Mouse (Mus musculus): ENCODE measurements around the gene Thy1. TPM values are rescaled to one million over a fixed set of nuclear protein-coding genes. Genes with fewer than 3 reads are reported as not detected.
A peak's percentile ranks its signal among the peaks of the same experiment; 100 is the strongest.

Thy1 gene
- total RNA-seq, 4 experiments from 2014 or later: 838 to 6,022 (median 3,337) TPM

DNA sequence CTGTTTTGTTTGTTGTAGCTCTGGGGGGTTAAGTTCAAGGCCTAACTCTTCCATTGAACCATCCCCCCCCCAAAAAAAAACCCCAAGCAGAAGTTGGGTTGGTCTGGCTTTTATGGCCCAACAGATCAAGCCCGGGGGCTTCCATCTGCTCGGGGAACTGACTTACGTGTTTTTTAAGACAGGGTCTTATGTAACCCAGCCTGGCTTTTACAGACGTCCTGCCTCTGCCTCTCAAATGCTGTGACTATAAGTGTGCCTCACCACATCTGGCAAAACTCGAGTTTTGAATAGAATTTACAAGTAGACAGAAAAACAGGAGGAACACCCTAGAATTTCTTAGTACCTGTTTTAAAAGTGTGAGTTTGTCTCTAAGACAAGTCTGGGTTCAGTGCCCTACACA, 38.4 kb downstream of the Thy1 start:
- DNase-seq (ENCODE audit: low spot score in 2 of 2): no peak

DNA sequence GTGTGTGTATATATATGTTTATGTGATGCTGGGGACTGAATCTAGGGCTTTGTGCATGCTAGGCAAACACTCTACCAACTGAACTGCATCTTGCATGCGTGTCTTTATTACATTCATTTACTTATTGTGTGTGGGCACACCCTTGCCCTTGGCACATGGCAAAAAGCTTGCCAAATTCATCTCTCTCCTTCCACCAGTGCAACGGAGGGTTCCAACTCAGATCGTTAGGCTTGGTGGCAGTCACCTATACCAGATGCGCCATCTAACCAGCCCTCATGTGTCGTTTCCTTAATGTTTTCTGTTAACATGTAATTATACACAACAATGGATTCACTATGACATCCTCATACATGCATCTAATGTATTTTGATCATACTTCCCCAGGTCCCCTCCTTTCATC, 39.1 kb downstream of the Thy1 start:
- DNase-seq (ENCODE audit: low spot score in 2 of 2): no peak

DNA sequence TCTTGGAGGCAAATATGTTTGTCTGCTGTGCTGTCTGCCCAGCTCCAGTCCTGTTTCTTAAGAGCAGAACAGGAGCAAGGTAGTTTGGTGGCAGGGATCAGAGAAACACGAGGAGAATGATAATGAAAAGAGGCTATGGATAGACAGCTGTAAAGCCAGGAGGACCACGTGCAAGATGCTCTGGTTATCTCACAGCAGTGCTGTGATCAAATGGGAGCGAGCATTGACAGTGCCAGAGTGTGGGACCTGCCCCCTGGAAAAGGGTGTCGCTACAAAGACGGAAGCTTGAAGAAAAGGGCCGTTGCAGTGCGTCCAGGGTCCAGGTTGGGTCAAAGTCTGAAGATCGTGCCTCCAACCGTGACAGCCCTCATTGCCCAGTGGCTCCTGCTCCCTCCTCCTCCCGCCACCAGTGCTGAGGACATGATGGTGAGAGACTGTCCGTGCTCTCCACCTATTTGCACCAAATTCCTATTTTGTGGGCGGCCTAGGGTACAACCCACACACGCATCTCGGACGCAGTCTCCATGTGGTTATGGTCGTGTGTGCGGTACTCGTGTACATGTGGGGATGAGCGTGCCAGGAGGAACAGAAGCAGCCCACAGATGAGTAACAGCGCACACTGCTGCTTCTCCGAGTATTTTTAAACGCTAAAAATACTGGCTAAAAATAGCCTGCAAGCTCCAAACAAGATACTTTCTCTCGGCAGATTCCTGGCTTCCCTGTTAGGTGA, 40.4 kb downstream of the Thy1 start:
- DNase-seq (ENCODE audit: low spot score in 2 of 2): peak; percentile 77 to 82

DNA sequence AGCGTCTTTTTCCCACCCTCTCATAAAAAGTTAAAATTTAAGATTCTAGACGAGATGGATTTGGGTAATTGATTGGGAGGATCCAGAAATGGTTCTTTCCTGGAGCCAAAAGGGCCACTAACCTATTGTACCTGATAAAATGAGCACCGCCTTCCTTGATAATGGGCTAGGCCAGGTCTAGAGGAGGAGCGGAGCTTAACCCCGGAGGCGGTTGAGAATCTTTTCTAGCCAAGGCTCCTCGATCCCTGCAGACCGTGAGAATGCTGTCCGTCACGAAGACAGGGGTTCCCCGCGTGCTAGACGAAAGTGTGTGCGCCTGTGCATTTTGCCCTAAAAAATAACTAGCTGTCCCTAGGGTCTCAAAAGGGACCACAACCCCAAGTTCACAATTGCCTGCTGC, 41.1 kb downstream of the Thy1 start:
- DNase-seq (ENCODE audit: low spot score in 2 of 2): no peak

- peak; percentile 80 to 84 for DNase-seq (ENCODE audit: low spot score in 2 of 2)
These were observed 41.6 kb downstream of the Thy1 start for GRCm38 (mm10) chr9:44084659-44085229.

DNA sequence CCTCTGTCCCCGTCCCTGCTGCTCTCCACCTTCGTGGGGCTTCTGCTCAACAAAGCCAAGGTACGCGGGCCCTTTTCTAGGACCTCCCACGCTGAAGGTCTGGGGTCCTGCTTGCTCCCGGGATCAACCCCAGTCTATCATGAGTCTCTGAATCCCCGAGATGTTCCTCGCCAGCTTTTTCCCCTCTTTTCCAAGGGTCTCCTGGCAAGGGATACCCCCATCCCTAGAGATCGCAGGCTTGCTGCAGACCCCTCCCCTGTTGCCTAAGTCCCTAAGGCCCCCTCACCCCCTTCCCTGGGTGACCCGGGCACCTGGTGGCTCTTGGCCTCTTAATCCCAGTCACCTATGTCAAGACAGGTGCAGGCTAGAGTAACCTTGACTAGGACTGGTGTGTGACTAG, 42.1 kb downstream of the Thy1 start:
- DNase-seq (ENCODE audit: low spot score in 2 of 2): no peak

DNA sequence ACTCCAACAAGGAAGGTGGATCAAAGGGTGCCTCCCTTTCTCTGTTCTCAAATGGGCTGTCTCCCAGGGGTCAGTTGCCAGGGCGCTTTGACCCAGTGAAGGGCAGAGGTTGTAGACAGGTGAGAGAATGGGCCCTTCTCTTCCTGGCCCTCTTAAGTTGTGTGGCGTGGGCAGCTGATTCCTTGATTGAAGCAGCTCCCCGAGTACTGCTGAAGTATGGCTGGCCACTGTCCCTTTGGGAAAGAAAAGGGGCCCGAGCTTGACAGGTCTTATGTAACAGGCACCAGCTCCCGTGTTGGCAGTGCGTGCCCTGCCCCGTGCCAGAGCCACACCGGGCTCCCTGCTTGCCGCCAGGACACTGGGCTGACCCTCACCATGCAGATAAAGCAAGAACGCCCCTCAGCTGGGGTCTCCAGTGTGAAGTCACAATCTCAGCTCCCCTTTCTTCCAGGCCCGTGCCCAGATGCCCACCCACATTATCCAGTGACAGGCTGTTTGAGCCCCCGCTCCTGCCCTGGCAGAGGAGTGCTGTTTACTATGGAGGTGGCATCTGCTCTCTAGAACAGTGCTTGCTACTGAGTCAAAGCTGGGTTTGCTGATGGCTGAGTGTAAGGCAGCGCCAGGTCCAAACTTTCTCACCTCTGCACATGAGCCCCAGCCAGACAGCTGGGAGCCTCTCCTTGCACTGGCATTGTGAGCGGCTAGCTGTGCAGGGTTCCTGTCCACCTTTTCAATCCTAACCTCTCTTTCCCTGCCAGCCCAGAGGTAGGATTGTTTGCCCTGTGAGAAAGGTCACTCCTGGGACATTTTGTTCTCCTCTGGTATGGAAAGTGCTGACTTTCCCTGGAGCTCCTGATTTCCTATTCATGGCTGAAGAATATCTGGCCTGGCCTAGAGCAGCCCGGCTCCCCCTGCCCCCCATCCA, 42.8 kb downstream of the Thy1 start:
- DNase-seq (ENCODE audit: low spot score in 2 of 2): peak; percentile 72 to 82

DNA sequence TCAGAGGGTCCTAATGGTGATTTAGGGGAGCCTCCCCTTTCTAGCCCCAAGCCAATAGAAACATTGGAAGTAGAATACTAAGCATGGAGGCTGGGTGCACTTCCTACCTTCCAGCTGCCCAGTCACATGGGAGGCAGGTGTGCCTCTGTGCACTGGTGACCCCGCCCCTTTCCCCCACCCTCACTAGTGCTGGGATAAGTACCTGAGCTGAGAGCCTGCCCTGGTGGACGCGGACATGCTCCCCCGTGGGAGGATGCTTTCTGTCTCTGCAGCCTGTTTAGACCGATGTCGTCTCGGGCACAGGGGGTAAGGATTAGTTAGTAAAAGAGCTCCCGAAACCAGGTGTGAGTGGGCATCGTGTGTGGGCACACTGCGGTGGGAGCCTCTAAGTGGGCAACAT, 43.8 kb downstream of the Thy1 start:
- no peak for DNase-seq (ENCODE audit: low spot score in 2 of 2)

DNA sequence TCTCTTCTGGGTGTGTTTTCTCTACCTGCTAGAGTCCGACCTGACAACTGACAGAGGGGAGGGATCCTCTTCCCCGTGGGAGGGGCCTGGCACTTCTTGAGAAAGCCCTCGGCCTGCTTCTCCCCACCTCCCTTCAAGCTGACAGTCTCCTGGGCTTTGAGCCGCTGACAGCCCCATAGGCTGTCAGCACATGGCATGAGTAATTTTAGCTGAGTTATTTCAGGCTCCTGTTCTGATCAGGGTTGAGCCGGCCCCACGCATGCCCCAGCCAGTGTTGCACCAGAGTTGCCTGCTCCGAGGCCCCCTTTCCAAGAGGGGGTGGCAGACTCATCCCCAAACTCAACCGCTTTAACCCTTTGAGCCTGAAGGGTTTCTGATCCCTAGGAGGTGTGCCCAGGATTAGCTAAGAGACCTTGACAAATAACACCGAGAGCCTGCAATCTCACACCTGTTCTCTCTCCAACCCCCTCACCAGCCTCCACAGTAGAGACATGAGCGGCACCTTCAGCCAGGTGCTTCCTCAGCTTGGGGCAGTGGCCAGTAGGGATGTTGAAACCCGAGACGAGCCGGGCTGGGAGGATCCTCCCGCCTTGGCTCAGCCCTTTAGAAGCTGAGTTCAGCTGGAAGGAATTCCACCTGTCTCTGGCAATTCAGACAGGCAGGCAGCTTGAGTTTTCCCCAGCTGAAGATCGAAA, 44.7 kb downstream of the Thy1 start:
- DNase-seq (ENCODE audit: low spot score in 2 of 2): no peak

DNA sequence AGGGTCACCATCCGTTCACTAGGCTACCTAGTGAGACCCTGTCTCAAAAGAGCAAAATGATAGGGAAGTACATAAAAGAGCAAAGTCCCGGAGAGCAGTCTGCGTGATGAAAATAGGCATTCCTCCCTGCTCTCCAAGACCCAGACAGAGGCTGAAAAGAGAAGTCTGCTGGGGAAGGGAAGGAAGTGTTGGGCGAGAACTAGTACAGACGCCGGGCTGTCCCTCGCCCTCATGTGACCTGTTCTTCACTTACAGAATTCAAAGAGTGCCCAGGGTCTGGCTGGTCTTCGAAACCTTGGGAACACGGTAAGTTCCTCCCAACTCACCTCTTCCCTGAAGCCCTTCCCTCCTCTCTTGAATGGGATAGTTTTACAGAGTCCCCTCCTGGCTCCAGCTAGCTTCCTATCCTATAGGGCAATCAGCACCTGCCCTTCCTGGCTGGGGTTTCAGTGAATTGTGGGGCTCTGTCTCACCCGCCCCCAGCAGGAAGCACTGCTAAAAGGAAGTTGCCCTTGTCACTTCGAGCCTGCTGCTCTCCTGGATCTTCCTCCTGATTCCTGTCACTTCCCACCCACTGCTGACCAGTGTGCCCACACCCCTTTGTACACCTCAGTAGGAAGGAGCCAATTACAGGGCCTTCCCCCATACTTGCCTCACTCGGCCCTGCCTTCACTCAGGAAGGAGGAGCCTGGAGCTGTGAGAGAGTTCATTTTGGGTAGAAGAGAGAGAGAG, 45.9 kb downstream of the Thy1 start:
- no peak for DNase-seq (ENCODE audit: low spot score in 2 of 2)

- DNase-seq (ENCODE audit: low spot score in 2 of 2): peak in 1 of 2 experiments; percentile 80
These were observed 50.7 kb downstream of the Thy1 start for GRCm38 (mm10) chr9:44093612-44094503.

GRCm38 (mm10) chr9:44094737-44095136, 51.6 kb downstream of the Thy1 start:
- DNase-seq (ENCODE audit: low spot score in 2 of 2): no peak

DNA sequence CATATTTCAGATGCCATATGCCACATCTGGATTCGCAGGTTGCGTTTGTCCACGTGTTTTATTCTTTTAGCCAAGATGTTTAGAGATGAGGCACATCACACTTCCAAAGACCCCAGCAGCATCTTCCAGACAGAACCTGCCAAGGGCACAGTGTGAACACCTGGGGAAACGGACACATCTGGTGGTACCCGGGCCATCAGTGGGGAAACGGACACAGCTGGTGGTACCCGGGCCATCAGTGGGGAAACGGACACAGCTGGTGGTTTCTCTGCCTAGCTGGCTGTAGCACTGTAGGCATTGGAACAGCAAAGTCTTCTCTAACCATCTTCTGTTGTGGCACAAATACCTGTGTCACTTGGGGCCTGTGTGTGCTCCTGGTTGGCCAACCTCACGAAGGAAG, 52.6 kb downstream of the Thy1 start:
- DNase-seq (ENCODE audit: low spot score in 2 of 2): no peak

DNA sequence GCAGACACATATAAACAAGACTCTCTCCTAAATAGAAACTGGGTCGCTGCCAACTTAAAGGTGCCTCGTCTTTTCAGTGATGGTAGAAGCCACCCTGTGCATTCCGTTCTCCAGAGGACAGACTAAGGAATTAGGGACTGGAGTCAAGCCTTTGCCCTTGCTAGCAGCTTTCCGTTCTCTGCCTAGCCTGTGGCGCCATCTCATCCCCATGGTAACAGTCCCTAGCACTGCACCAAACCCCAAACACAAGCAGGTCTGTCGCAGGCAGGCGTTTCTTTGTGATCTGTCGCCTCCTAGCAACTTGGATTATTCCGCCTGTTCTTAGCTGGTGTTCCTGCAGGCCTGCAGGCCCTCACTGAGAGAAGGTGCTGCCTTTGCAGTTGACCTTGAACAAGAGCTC, 53.4 kb downstream of the Thy1 start:
- DNase-seq (ENCODE audit: low spot score in 2 of 2): peak in 1 of 2 experiments; percentile 73

Other genes with a start within 250 kb of the Thy1 start
- gene Usp2, start 23.6 kb downstream of the Thy1 start, total RNA-seq (2022): 100 to 1,000 TPM in 1 of 4 experiments, 10 to 100 TPM in 3; 82.1 to 101 (median 90.9) TPM
- gene Mfrp, start 58.3 kb downstream of the Thy1 start, total RNA-seq (2022): 1 to 10 TPM in 2 of 4 experiments, under 1 TPM in 2; 0.33 to 1.4 (median 0.95) TPM
- 10 to 100 TPM; 14.6 to 23.4 (median 18.8) TPM for gene C1qtnf5, start 63.9 kb downstream of the Thy1 start, total RNA-seq (2022)
- 1 to 10 TPM in 1 of 4 experiments, under 1 TPM in 3; 0.43 to 1.1 (median 0.58) TPM for gene Gm49380, start 70.1 kb downstream of the Thy1 start, total RNA-seq (2022)
- 10 to 100 TPM; 27.2 to 31.7 (median 28.4) TPM for gene Rnf26, start 70.1 kb downstream of the Thy1 start, total RNA-seq (2022)
- 10 to 100 TPM; 13.3 to 16.8 (median 14.8) TPM for gene Mcam, start 91.1 kb downstream of the Thy1 start, total RNA-seq (2022)
- 10 to 100 TPM; 58.7 to 75.3 (median 65.0) TPM for gene Cbl, start 190.7 kb downstream of the Thy1 start, total RNA-seq (2022)
- gene Ccdc153, start 197.3 kb downstream of the Thy1 start, total RNA-seq (2022): 10 to 100 TPM in 1 of 4 experiments, 1 to 10 TPM in 3; 2.4 to 10.2 (median 4.0) TPM
- 1 to 10 TPM in 3 of 4 experiments, under 1 TPM in 1; 0.49 to 2.0 (median 1.1) TPM for gene Pdzd3, start 208.1 kb downstream of the Thy1 start, total RNA-seq (2022)
- 10 to 100 TPM in 3 of 4 experiments, 1 to 10 TPM in 1; 8.7 to 13.1 (median 10.5) TPM for gene Nlrx1, start 225.2 kb downstream of the Thy1 start, total RNA-seq (2022)
- gene Abcg4, start 245.2 kb downstream of the Thy1 start, total RNA-seq (2022): 10 to 100 TPM; 69.2 to 77.6 (median 71.1) TPM

Data from layer of hippocampus, adult 8-10 months (tissue).